Mouse (Mus musculus) G1E (cell line): ENCODE results near the gene Npc2. TPM values are rescaled to one million over a fixed set of nuclear protein-coding genes. Genes with fewer than 3 reads are reported as not detected.

Source experiments
- ATAC-seq: 2 replicates; pipeline ENCODE4 v1.8.0; 2016; ENCODE audit warnings: mild to moderate bottlenecking; ENCODE audit not compliant: insufficient number of reproducible peaks, poor library complexity, low FRiP score, severe bottlenecking; ENCODE audit errors: extremely low read depth
- DNase-seq: peaks from one replicate; pipeline ENCODE4 v3.0.0; 2012; ENCODE audit warnings: low spot score
- H3K27me3 ChIP-seq: 2 replicates; pipeline ENCODE4 v1.6.1; 2012; ENCODE audit warnings: mild to moderate bottlenecking, low read length, inconsistent platforms; ENCODE audit not compliant: insufficient read depth
- H3K36me3 ChIP-seq: replicated peaks from 2 replicates; pipeline ENCODE3; 2012; ENCODE audit warnings: mild to moderate bottlenecking, inconsistent platforms
- H3K4me1 ChIP-seq: 2 replicates; pipeline ENCODE4 v1.6.1; 2012; ENCODE audit warnings: low read depth, low read length, inconsistent platforms, mixed read lengths; ENCODE audit not compliant: insufficient read depth
- H3K4me3 ChIP-seq: 2 replicates; pipeline ENCODE4 v1.5.1; 2012; ENCODE audit warnings: low read depth, mild to moderate bottlenecking, inconsistent platforms, low read length, moderate library complexity, mixed read lengths
- H3K9me3 ChIP-seq: replicated peaks from 2 replicates; pipeline ENCODE4 v1.6.1; 2012; ENCODE audit warnings: inconsistent platforms
- CTCF ChIP-seq: IDR thresholded peaks from 2 replicates; pipeline ENCODE4 v1.5.1; 2012; ENCODE audit warnings: low read depth, low read length, inconsistent platforms, mixed read lengths
- GATA1 ChIP-seq: IDR thresholded peaks from 2 replicates; pipeline ENCODE4 v1.6.1; 2012; ENCODE audit warnings: borderline replicate concordance, low read length, inconsistent platforms, mixed read lengths
- GATA2 ChIP-seq: IDR thresholded peaks from 2 replicates; pipeline ENCODE4 v1.6.1; 2012; ENCODE audit warnings: low read depth, low read length, inconsistent platforms, borderline replicate concordance
- POLR2AphosphoS5 ChIP-seq: IDR thresholded peaks from 2 replicates; pipeline ENCODE4 v1.6.1; 2012; ENCODE audit warnings: low read depth, low read length, inconsistent platforms; ENCODE audit not compliant: insufficient replicate concordance
- TAL1 ChIP-seq: conservative IDR thresholded peaks from 2 replicates; pipeline ENCODE4 v1.6.1; 2012; ENCODE audit warnings: low read depth, low read length, inconsistent platforms, mixed read lengths
- polyA plus RNA-seq: library from polyadenylated mRNA; stranded (reverse); fragments of >175 nt; gene quantifications from 2 replicates; pipeline ENCODE4 v1.2.3, GENCODE M21; 2012
- total RNA-seq, 2 experiments: library from RNA; stranded (forward) in 1 of 2; stranded (reverse) in 1 of 2; fragments of 200-1000 nt in 1 of 2; fragments of >200 nt in 1 of 2; fragmentation: Nextera tagmentation in 1 of 2; gene quantifications; 2 replicates each; pipeline ENCODE4 v1.2.3; 2014 to 2017

The Npc2 gene
- total and polyA plus RNA-seq, 3 experiments: 43.2 to 219 (median 110) TPM

DNA sequence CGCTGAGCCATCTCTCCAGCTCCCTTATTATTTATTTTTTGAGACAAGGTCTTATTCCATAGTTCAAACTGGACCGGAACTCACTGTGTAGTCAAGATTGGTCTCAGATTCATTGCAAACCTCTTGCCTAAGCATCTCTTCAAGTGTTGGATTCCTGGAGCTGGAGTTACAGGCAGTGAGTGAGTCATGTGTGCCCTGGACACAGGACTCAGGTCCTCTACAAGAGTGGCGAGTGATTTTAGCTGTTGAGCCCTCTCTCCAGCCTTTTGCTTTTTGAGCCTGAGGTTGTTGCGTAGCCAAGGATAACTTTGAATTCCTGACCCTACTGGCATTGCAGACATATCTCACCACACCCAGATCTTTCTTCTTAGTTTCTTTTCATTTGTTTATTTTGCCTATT lies 27.3 kb downstream of the Npc2 start:
- Histone ChIP-seq H3K4me3 (no peak overlapping the region), H3K36me3 (no peaks in the 10 kb centered on the region), H3K27me3 (peaks cover 40% of the 10 kb centered on the region), H3K4me1 (no peaks in the 10 kb centered on the region), H3K9me3 (no peaks in the 10 kb centered on the region)
- DNase-seq: no peak
- no peak for TF ChIP-seq TAL1
- TF ChIP-seq GATA2: no peak
- no peak for TF ChIP-seq CTCF
- no peak for TF ChIP-seq GATA1
- no peak for TF ChIP-seq POLR2AphosphoS5
- no peak for ATAC-seq

GRCm38 (mm10) chr12:84743496-84743895 lies 29.5 kb downstream of the Npc2 start:
- Histone ChIP-seq H3K4me1 (no peaks in the 10 kb centered on the region), H3K27me3 (peaks cover 29% of the 10 kb centered on the region), H3K9me3 (no peaks in the 10 kb centered on the region), H3K4me3 (no peak overlapping the region), H3K36me3 (no peaks in the 10 kb centered on the region)
- ATAC-seq (no peak), DNase-seq (no peak)
- no peak for TF ChIP-seq TAL1
- no peak for TF ChIP-seq GATA1
- TF ChIP-seq POLR2AphosphoS5: no peak
- no peak for TF ChIP-seq GATA2
- no peak for TF ChIP-seq CTCF

DNA sequence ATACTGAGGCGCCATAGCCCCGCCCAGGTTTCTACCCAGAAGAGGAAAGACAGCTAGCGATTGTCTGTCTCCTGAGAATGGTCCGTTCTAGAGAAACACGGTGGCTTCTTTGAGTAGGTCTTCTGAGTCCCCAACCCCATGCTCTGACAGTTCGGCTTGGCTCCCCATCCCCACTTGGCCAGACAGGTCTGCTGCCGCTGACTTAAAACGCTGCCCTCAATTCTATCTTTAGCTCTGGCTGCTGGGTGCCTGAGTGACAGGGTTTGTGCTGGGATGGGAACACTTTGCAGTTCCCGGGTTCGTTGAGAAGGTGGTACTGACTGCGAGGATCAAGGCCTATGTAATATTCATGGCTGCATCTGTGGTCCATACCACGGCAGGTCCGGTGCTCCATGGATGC lies 39.6 kb downstream of the Npc2 start:
- H3K4me3 ChIP-seq: no peak overlapping the region
- no peak for TF ChIP-seq CTCF
- TF ChIP-seq GATA2: no peak
- no peak for TF ChIP-seq GATA1
- TF ChIP-seq POLR2AphosphoS5: no peak
- TF ChIP-seq TAL1: no peak
- no peaks in the 10 kb centered on the region for H3K36me3 ChIP-seq
- peaks cover 19% of the 10 kb centered on the region for H3K27me3 ChIP-seq
- no peaks in the 10 kb centered on the region for H3K4me1 ChIP-seq
- ATAC-seq: no peak
- no peaks in the 10 kb centered on the region for H3K9me3 ChIP-seq
- DNase-seq: no peak

DNA sequence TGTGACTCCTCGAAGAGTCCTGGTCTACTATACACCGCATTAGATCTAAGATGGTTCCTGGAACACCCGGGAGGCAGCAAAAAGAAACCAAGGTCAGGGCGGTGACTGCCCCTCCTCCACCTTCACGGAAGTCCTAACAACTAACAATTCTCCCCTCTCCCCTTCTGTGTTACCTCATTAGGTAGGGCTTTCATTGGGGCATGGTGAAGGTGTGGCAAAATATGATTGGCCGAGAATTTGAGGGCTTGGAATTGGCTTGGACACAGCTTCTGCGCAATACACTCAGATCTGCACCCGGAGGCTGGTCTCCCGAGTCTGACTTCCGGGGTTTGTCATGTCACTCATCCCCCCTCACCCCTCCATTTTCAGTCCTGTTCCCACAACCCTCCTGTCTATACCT lies 44.5 kb downstream of the Npc2 start:
- no peak for ATAC-seq
- H3K36me3 ChIP-seq: no peaks in the 10 kb centered on the region
- H3K4me3 ChIP-seq: no peak overlapping the region
- H3K27me3 ChIP-seq: peaks cover 16% of the 10 kb centered on the region; the same call in 1 of the 2 replicates
- H3K4me1 ChIP-seq: no peaks in the 10 kb centered on the region
- DNase-seq: no peak
- no peak for TF ChIP-seq TAL1
- no peaks in the 10 kb centered on the region for H3K9me3 ChIP-seq

DNA sequence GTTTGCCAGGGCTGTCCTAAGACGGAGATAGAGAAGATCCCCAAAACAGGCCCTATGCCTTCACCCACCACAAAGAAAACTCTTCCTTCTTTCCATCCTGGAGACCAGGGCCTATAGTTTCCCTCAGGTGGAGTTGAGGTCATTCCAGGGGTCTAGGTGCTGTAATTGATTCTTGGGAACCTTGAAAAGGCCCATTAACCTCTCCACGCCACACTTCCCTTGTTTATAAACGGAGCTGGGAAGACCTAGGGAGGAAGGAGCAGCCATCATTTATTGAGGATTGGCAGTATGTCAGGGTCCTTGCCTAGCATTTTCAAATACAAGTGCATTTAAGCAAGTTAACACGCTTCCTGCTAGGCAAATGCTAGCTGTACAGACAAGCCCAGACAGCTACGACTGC lies 45.5 kb downstream of the Npc2 start:
- Histone ChIP-seq H3K27me3 (peaks cover 9% of the 10 kb centered on the region; the same call in 1 of the 2 replicates), H3K4me3 (no peak overlapping the region), H3K36me3 (no peaks in the 10 kb centered on the region), H3K9me3 (no peaks in the 10 kb centered on the region), H3K4me1 (no peaks in the 10 kb centered on the region)
- DNase-seq (no peak), ATAC-seq (no peak)
- no peak for TF ChIP-seq GATA2
- TF ChIP-seq CTCF: no peak
- TF ChIP-seq TAL1: no peak
- TF ChIP-seq GATA1: no peak
- TF ChIP-seq POLR2AphosphoS5: no peak

GRCm38 (mm10) chr12:84726986-84727385 lies 46.0 kb downstream of the Npc2 start:
- no peaks in the 10 kb centered on the region for H3K36me3 ChIP-seq
- no peaks in the 10 kb centered on the region for H3K4me1 ChIP-seq
- H3K4me3 ChIP-seq: no peak overlapping the region
- peaks cover 9% of the 10 kb centered on the region; the same call in 1 of the 2 replicates for H3K27me3 ChIP-seq
- TF ChIP-seq CTCF (no peak), GATA1 (no peak), TAL1 (no peak), POLR2AphosphoS5 (no peak), GATA2 (no peak)
- no peaks in the 10 kb centered on the region for H3K9me3 ChIP-seq
- DNase-seq (no peak), ATAC-seq (no peak)

GRCm38 (mm10) chr12:84726391-84726790 lies 46.6 kb downstream of the Npc2 start:
- ATAC-seq (no peak), DNase-seq (no peak)
- Histone ChIP-seq H3K9me3 (no peaks in the 10 kb centered on the region), H3K36me3 (no peaks in the 10 kb centered on the region), H3K27me3 (peaks cover 9% of the 10 kb centered on the region; the same call in 1 of the 2 replicates), H3K4me1 (no peaks in the 10 kb centered on the region), H3K4me3 (no peak overlapping the region)
- TF ChIP-seq POLR2AphosphoS5 (no peak), CTCF (no peak; the same call in 1 of the 2 replicates), GATA2 (no peak), TAL1 (no peak), GATA1 (no peak)
